Mouse (Mus musculus) ES-Bruce4 (cell line): ENCODE results near the gene Fryl.

Experiments used
- CTCF ChIP-seq: IDR thresholded peaks from one replicate; pipeline ENCODE4 v1.8.1; 2011; ENCODE audit warnings: low read depth, low read length
- POLR2A ChIP-seq: IDR thresholded peaks from one replicate; pipeline ENCODE4 v1.8.1; 2011; ENCODE audit warnings: low read length; ENCODE audit not compliant: insufficient read depth

DNA sequence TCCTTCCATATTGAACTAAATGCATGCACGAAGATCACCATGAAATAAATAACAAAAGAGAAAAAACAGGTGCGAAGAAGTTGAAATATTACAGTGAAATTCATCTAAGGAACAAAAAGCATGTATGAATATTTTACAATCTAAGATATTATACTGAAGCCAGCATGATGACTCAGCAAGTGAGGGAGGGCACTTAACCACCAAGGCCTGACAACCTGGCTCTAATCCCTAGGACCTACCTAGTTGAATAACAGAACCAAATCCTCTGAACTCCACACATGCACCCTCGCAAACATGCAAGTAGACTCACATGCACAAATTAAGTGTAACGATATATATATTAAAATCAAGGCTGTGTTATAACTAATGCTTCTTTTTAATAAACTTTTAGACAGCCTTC is 7.1 kb downstream of the Fryl start:
- TF ChIP-seq POLR2A (no peak), CTCF (no peak)
